Mouse (Mus musculus): ENCODE measurements around the gene Skint2.

The Skint2 gene

GRCm38 (mm10) chr4:112556894-112557293 is at the start of gene Skint2:
TSS of gene Skint2 (plus strand) at chr4:112557194.
- DNase-seq (ENCODE audit: low spot score): no peak
